Mouse (Mus musculus) mouse trophoblast stem cell (cell line): Measurements from ENCODE around the gene Frrs1l.

Experiments used
- in situ Hi-C, 2 experiments: fragments of 300-500 bp; cut with MseI, MboI; formaldehyde crosslinking; loops; 2 replicates in 1 of 2; 3 replicates in 1 of 2; pipeline ENCODE4 v1.15.1; 2025

Gene Frrs1l

GRCm38 (mm10) chr4:56915732-56916325 is 74.4 kb downstream of the Frrs1l start:
- in situ Hi-C loops = no loop called here

GRCm38 (mm10) chr4:56914761-56915160 is 75.4 kb downstream of the Frrs1l start:
- in situ Hi-C loops = no loop called here

- in situ Hi-C loops = no loop called here
Measured at GRCm38 (mm10) chr4:56914338-56914737, 75.9 kb downstream of the Frrs1l start.

- in situ Hi-C loops = no loop called here
Measured at GRCm38 (mm10) chr4:56912382-56913001, 77.7 kb downstream of the Frrs1l start.

GRCm38 (mm10) chr4:56909568-56909967 is 80.6 kb downstream of the Frrs1l start:
- in situ Hi-C loops = no loop called here

GRCm38 (mm10) chr4:56907671-56908070 is 82.5 kb downstream of the Frrs1l start:
- in situ Hi-C loops = no loop called here
